Mouse (Mus musculus) brain, embryonic 14.5 days (tissue): Measurements from ENCODE around the gene Olfr1095. TPM values are rescaled to one million over a fixed set of nuclear protein-coding genes. Genes with fewer than 3 reads are reported as not detected.

Source experiments
- DNase-seq: peaks from one replicate; pipeline ENCODE4 v3.0.0-alpha.2; 2011; ENCODE audit warnings: low read depth
- CTCF ChIP-seq: fragments of 200-500 bp; IDR thresholded peaks from 2 replicates; pipeline ENCODE4 v1.5.1; 2012; ENCODE audit warnings: inconsistent platforms, mild to moderate bottlenecking, moderate library complexity, borderline replicate concordance; ENCODE audit not compliant: insufficient read depth, insufficient read length; ENCODE audit errors: extremely low read depth
- POLR2A ChIP-seq: fragments of 200-500 bp; IDR thresholded peaks from 2 replicates; pipeline ENCODE4 v1.6.1; 2012; ENCODE audit warnings: mild to moderate bottlenecking, inconsistent platforms, borderline replicate concordance; ENCODE audit not compliant: poor library complexity, insufficient read depth, insufficient read length, severe bottlenecking; ENCODE audit errors: extremely low read depth
- polyA plus RNA-seq: library from polyadenylated mRNA; depleted of rRNA; stranded (reverse); fragments of >200 nt; gene quantifications from 2 replicates; pipeline ENCODE4 v1.2.3, GENCODE M21; 2012; rRNA removed

The Olfr1095 gene
- polyA plus RNA-seq, result not detected in 2 replicates

- TF ChIP-seq POLR2A (no peak), CTCF (no peak)
- no peak for DNase-seq
Observed at GRCm38 (mm10) chr2:86851596-86851995, at the start of gene Olfr1095. TSS of gene Olfr1095 (minus strand) at chr2:86851696.

- TF ChIP-seq POLR2A (no peak), CTCF (no peak)
Observed at GRCm38 (mm10) chr2:86892116-86892515, 40.6 kb upstream of the Olfr1095 start, which contains the start of gene Olfr1097. TSS of gene Olfr1097 (minus strand) at chr2:86892216.

GRCm38 (mm10) chr2:86874702-86875101 lies 23.2 kb upstream of the Olfr1095 start, which contains the start of gene Gm13723:
TSS of gene Gm13723 (minus strand) at chr2:86874802.
- no peak for DNase-seq
- no peak for TF ChIP-seq CTCF
- no peak for TF ChIP-seq POLR2A

More at GRCm38 (mm10) chr2:86892116-86892515, 40.6 kb upstream of the Olfr1095 start, which contains the start of gene Olfr1097:
- no peak for DNase-seq

DNA sequence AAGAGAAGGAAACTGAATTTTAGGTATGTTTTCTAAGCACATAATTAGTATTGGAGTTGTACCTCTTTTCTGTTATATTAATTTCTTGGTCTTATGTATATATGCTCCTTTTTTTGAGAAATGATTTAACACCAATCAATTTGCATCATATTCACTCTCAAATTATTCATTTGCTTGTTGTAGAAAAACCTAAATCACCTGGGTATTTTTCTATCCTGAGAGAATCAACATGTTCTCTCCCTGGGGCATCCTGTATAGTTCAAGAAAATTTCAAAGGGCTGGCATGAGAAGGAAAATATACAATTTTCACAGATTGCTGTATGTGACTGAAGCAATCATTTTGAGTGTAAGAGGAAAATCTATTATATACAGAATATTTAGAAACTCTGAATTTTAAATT lies 27.1 kb downstream of the Olfr1095 start, which contains the start of gene Olfr1094:
Gene Olfr1094, plus strand, starts transcription at position 301 of the 400 bp plus-strand sequence.
- TF ChIP-seq POLR2A (no peak), CTCF (no peak)
- DNase-seq, result no peak

- no peak for DNase-seq
Observed at GRCm38 (mm10) chr2:86809918-86810317, 41.6 kb downstream of the Olfr1095 start, which contains the start of gene Olfr141. TSS of gene Olfr141 (minus strand) at chr2:86810018.

More at GRCm38 (mm10) chr2:86809918-86810317, 41.6 kb downstream of the Olfr1095 start, which contains the start of gene Olfr141:
- no peak for TF ChIP-seq CTCF
- TF ChIP-seq POLR2A, result no peak

Other genes starting within 250 kb of the Olfr1095 start
- gene Olfr1084, start 212.0 kb downstream of the Olfr1095 start, polyA plus RNA-seq, result not detected in 2 replicates
- not detected in 2 replicates for gene Olfr1085, start 189.7 kb downstream of the Olfr1095 start, polyA plus RNA-seq
- not detected in 2 replicates for gene Olfr1086, start 171.6 kb downstream of the Olfr1095 start, polyA plus RNA-seq
- gene Olfr1087, start 153.3 kb downstream of the Olfr1095 start, polyA plus RNA-seq, result not detected in 2 replicates
- gene Olfr1089, start 118.0 kb downstream of the Olfr1095 start, polyA plus RNA-seq, result not detected in 2 replicates
- not detected in 2 replicates for gene Olfr1090, start 92.7 kb downstream of the Olfr1095 start, polyA plus RNA-seq
- not detected in 2 replicates for gene Olfr1093, start 69.2 kb downstream of the Olfr1095 start, polyA plus RNA-seq
- gene Olfr141, start 41.7 kb downstream of the Olfr1095 start, polyA plus RNA-seq, result not detected in 2 replicates
- gene Olfr1094, start 27.0 kb downstream of the Olfr1095 start, polyA plus RNA-seq, result not detected in 2 replicates
- gene Gm13723, start 23.1 kb upstream of the Olfr1095 start, polyA plus RNA-seq, result not detected in 2 replicates
- gene Olfr1097, start 40.5 kb upstream of the Olfr1095 start, polyA plus RNA-seq, result not detected in 2 replicates
- gene Olfr1098, start 72.8 kb upstream of the Olfr1095 start, polyA plus RNA-seq, result not detected in 2 replicates
- not detected in 2 replicates for gene Olfr1099, start 109.0 kb upstream of the Olfr1095 start, polyA plus RNA-seq
- gene Olfr1100, start 128.3 kb upstream of the Olfr1095 start, polyA plus RNA-seq, result not detected in 2 replicates
- not detected in 2 replicates for gene Olfr1101, start 139.5 kb upstream of the Olfr1095 start, polyA plus RNA-seq
- gene Olfr1102, start 146.7 kb upstream of the Olfr1095 start, polyA plus RNA-seq, result not detected in 2 replicates
- gene Olfr1104, start 175.4 kb upstream of the Olfr1095 start, polyA plus RNA-seq, result not detected in 2 replicates
- not detected in 2 replicates for gene Olfr1105, start 184.8 kb upstream of the Olfr1095 start, polyA plus RNA-seq
- not detected in 2 replicates for gene Olfr1106, start 200.6 kb upstream of the Olfr1095 start, polyA plus RNA-seq
- not detected in 2 replicates for gene Olfr1107, start 224.1 kb upstream of the Olfr1095 start, polyA plus RNA-seq
- not detected in 2 replicates for gene Olfr1109, start 244.3 kb upstream of the Olfr1095 start, polyA plus RNA-seq